Mouse (Mus musculus) lung, embryonic 15.5 days (tissue): ENCODE results near the gene Surf4. TPM values are rescaled to one million over a fixed set of nuclear protein-coding genes. Genes with fewer than 3 reads are reported as not detected.

ENCODE experiments used
- ATAC-seq: fragments of 200-750 bp; cut with Nextera tagmentation; 2 replicates; pipeline ENCODE4 v1.8.0; 2017; ENCODE audit warnings: moderate number of reproducible peaks, borderline replicate concordance; ENCODE audit not compliant: low FRiP score, low TSS enrichment; ENCODE audit errors: extremely low read depth
- H3K27ac ChIP-seq: fragments of 300-500 bp; sonication (generic); 2 replicates; pipeline ENCODE4 v1.5.1; 2015; ENCODE audit warnings: moderate library complexity, mild to moderate bottlenecking, inconsistent platforms
- H3K27me3 ChIP-seq: fragments of 300-500 bp; sonication (generic); 2 replicates; pipeline ENCODE4 v1.6.1; 2015; ENCODE audit warnings: inconsistent platforms
- H3K36me3 ChIP-seq: fragments of 300-500 bp; sonication (generic); 2 replicates; pipeline ENCODE4 v1.6.1; 2015; ENCODE audit warnings: inconsistent platforms
- H3K4me1 ChIP-seq: fragments of 300-500 bp; sonication (generic); 2 replicates; pipeline ENCODE4 v1.6.1; 2015; ENCODE audit warnings: inconsistent platforms
- H3K4me2 ChIP-seq: fragments of 300-500 bp; sonication (generic); 2 replicates; pipeline ENCODE4 v1.6.1; 2015; ENCODE audit warnings: inconsistent platforms, mild to moderate bottlenecking, moderate library complexity
- H3K4me3 ChIP-seq: fragments of 300-500 bp; sonication (generic); 2 replicates; pipeline ENCODE4 v1.5.1; 2015; ENCODE audit warnings: mild to moderate bottlenecking, inconsistent platforms
- H3K9ac ChIP-seq: fragments of 300-500 bp; sonication (generic); 2 replicates; pipeline ENCODE4 v1.6.1; 2015; ENCODE audit warnings: inconsistent platforms
- H3K9me3 ChIP-seq: fragments of 300-500 bp; sonication (generic); 2 replicates; pipeline ENCODE4 v1.6.1; 2016; ENCODE audit warnings: inconsistent platforms
- WGBS: fragments of 180-500 bp; shearing (Covaris S2); methylation state at CpG from one replicate; pipeline ENCODE4 v1.1.7; 2015; 5-methylcytosine and 5-hydroxymethylcytosine counted together
- polyA plus RNA-seq: library from polyadenylated mRNA; unstranded; fragments of >200 nt; fragmentation: Nextera tagmentation; extraction: Ambion mirVana; gene quantifications from 2 replicates; pipeline ENCODE4 v1.2.1, GENCODE M21; 2015

The Surf4 gene
- polyA plus RNA-seq, 1 experiment from 2014 or later = 225 TPM

DNA sequence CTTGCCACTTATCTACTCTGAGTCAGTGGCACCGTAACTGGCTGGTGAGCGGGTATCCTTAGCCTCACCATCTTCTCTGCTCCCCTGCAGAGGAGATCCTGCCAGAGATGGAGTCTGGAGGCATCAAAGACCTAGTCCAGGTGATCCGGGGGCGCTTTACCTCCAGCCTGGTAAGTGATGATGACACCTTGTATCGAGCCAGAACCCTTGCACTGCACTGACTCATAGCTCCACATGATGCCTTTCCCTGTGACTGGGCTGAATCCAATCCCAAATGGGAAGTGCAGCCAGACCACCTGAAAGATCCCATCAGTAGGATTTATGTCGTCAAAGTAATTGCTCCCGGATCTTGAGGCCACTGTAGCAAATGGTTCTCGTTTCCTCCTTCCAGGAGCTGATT lies 19.1 kb upstream of the Surf4 start:
- 90% methylated on average over 8 of the region's 8 CpGs for WGBS
- Histone ChIP-seq H3K4me1 (no peaks in the 10 kb centered on the region), H3K4me2 (no peak overlapping the region), H3K9ac (no peak overlapping the region), H3K9me3 (no peaks in the 10 kb centered on the region), H3K27me3 (no peaks in the 10 kb centered on the region), H3K27ac (no peak overlapping the region), H3K36me3 (peaks cover 61% of the 10 kb centered on the region), H3K4me3 (no peak overlapping the region)
- ATAC-seq = no peak

DNA sequence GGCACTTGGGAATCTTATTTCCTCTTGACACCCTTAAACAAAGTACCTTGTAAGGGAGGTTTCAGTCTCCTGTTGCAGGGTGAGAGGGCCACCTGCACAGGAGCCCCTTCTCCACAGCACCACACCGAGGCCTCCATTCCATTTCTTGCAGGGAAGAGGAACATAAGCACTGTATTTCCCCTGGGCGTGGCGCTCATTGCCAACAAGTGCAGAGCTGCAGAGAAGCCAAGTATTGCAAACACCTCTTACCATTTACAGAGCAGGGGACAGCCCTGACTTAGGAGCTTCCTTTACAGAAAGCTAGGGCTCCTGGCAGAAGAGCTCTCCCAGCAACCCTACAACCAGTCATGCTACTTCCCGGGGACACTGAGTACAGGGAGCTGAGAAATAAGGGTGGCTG lies 18.5 kb upstream of the Surf4 start:
- 91% methylated on average over 4 of the region's 4 CpGs for WGBS
- no peak overlapping the region for H3K4me2 ChIP-seq
- no peaks in the 10 kb centered on the region for H3K9me3 ChIP-seq
- no peak overlapping the region for H3K27ac ChIP-seq
- H3K27me3 ChIP-seq = no peaks in the 10 kb centered on the region
- no peak overlapping the region for H3K4me3 ChIP-seq
- peaks cover 57% of the 10 kb centered on the region for H3K36me3 ChIP-seq
- no peak for ATAC-seq
- H3K4me1 ChIP-seq = no peaks in the 10 kb centered on the region
- no peak overlapping the region for H3K9ac ChIP-seq

DNA sequence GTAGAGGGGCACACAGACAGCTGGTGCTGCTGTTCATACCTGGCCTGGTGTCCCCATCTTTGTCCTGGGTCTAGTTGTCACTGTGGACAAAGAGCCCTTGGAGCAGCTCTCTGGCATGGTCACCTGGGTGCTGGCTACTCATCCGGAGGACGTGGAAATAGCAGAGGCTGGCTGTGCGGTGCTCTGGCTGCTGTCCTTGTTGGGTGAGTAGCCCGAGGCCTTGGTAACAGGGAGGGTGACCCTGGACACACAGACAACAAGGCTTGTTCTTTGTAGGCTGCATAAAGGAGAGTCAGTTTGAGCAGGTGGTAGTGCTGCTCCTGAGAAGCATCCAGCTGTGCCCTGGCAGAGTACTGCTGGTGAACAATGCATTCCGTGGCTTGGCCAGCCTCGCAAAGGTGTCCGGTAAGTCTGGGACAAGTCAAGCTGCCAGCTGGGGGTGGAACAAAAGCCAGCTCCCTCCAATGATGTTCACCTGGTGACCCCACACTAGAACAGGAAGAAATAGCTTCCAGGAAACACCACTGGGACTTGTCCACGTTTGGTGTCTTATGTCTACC lies 17.7 kb upstream of the Surf4 start:
- peaks cover 49% of the 10 kb centered on the region for H3K36me3 ChIP-seq
- H3K4me1 ChIP-seq = no peaks in the 10 kb centered on the region
- WGBS = 88% methylated on average over 8 of the region's 8 CpGs
- H3K27ac ChIP-seq = no peak overlapping the region
- no peaks in the 10 kb centered on the region for H3K9me3 ChIP-seq
- ATAC-seq = no peak
- no peak overlapping the region for H3K9ac ChIP-seq
- no peak overlapping the region for H3K4me2 ChIP-seq
- H3K4me3 ChIP-seq = no peak overlapping the region
- H3K27me3 ChIP-seq = no peaks in the 10 kb centered on the region

DNA sequence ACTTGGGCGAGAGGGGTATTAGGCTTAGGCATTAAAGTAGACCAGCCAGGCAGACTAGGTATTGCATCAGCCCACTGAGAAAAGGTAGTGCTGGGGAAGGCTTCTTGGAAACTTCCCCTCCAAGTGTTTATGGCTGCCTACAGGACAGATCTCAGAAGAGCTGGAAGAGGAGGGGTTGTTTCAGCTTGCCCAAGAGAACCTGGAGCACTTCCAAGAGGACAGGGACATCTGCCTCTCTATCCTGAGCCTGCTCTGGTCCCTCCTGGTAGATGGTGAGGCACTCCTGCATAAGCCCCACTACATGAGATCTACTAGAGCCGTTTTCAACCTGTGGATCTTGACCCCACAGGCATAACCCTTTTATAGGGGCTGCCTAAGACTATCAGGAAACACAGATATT lies 16.7 kb upstream of the Surf4 start:
- Histone ChIP-seq H3K4me1 (no peaks in the 10 kb centered on the region), H3K9ac (no peak overlapping the region), H3K4me2 (no peak overlapping the region), H3K4me3 (no peak overlapping the region), H3K27ac (no peak overlapping the region), H3K36me3 (peaks cover 39% of the 10 kb centered on the region), H3K9me3 (no peaks in the 10 kb centered on the region), H3K27me3 (no peaks in the 10 kb centered on the region)
- 79% methylated on average over 2 of the region's 2 CpGs for WGBS
- no peak for ATAC-seq

DNA sequence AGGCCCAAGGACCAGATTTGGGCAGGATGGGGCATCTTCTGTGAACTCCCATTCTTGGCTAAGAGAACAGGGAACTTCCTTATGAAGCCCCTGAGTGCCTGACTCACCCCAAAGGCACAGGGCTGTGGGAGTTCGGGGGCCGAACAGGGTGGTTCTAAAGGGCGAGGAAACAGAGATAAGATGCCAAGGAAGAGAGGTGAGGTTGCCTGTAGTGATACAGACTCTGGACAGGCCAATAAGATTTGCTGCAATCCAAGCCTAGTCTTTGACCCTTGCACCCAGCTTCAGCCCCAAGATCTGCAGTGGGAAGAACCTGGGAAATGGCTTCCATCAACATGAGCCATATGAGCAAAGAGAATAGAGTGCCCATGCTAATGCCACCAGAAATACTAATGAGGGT lies 9.5 kb upstream of the Surf4 start:
- Histone ChIP-seq H3K9me3 (no peaks in the 10 kb centered on the region), H3K9ac (no peak overlapping the region), H3K27ac (no peak overlapping the region), H3K4me3 (no peak overlapping the region), H3K27me3 (no peaks in the 10 kb centered on the region), H3K4me1 (no peaks in the 10 kb centered on the region), H3K4me2 (no peak overlapping the region), H3K36me3 (0 out of 2 replicates have a peak, but pooled peaks cover 4% of the 10 kb centered on the region)
- WGBS = 72% methylated on average over 3 of the region's 3 CpGs
- no peak for ATAC-seq

DNA sequence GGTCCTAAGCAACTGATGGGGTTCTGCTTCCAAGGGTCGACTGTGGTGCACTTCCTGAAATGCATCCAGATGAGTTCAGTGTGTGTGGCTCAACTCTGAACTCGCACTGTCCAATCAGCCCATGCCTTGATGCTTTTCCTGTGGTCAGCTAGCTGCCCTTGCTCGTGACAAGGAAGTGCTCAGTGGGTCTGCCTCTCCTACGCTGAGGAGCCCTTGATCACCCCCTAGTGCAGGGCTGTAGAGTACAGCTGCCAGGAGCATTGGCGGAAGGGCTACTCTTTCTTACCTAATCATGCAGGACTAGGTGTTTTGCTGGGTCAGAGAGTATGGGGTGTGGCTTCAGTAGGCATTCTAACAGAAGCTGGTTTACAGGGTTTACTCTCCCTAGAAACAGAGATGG lies 7.8 kb upstream of the Surf4 start:
- ATAC-seq = no peak
- WGBS = 36% methylated on average over 5 of the region's 5 CpGs
- no peaks in the 10 kb centered on the region for H3K4me1 ChIP-seq
- no peaks in the 10 kb centered on the region for H3K27me3 ChIP-seq
- H3K27ac ChIP-seq = no peak overlapping the region
- no peaks in the 10 kb centered on the region for H3K36me3 ChIP-seq
- no peak overlapping the region for H3K9ac ChIP-seq
- no peak overlapping the region for H3K4me3 ChIP-seq
- H3K4me2 ChIP-seq = no peak overlapping the region
- H3K9me3 ChIP-seq = no peaks in the 10 kb centered on the region

DNA sequence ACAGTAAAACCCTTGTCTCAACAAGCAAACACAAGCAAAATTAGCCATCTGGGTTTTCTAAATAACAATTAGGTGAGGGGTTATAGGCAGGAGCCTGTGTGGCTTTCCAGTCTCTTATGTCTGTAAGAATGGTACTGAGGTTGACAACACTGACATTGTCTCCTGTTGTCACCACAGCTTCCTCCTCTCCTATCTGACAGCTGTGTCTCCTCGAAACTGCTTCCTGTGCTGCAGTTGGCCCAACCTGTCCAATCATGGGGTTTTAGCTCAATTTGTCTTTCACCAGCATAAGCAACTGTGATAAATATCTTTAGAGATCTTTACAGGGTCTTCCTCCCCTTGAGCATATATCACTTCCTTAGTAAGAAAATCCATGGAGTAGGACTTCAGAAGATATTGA lies 2.7 kb upstream of the Surf4 start:
- peaks cover 11% of the 10 kb centered on the region for H3K4me1 ChIP-seq
- ATAC-seq = no peak
- no peak overlapping the region for H3K9ac ChIP-seq
- H3K27ac ChIP-seq = no peak overlapping the region
- H3K36me3 ChIP-seq = no peaks in the 10 kb centered on the region
- 57% methylated on average over 1 of the region's 1 CpGs for WGBS
- no peaks in the 10 kb centered on the region for H3K27me3 ChIP-seq
- H3K4me3 ChIP-seq = no peak overlapping the region
- H3K9me3 ChIP-seq = no peaks in the 10 kb centered on the region
- no peak overlapping the region for H3K4me2 ChIP-seq

DNA sequence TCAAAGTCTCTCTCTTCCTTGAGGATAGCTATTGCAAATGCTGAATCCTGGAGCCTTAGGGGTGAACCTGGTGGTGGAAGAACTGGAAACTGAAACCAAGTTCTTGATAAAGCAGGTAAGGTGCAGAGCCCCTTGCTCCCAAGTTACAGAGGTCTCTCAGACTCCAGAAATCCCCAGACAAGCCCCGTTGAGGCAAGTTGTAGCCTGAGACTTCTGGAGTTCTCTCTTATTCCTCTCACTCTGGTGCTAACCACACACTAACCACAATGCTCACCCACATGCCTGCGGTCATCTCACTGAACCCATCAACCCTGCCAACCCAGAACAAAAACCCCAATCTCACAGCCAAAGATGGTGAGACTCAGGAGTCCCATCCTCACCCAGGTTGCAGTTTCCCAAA lies 1.6 kb upstream of the Surf4 start:
- peaks cover 8% of the 10 kb centered on the region; the same call in 1 of the 2 replicates for H3K36me3 ChIP-seq
- 98% methylated on average over 2 of the region's 2 CpGs for WGBS

DNA sequence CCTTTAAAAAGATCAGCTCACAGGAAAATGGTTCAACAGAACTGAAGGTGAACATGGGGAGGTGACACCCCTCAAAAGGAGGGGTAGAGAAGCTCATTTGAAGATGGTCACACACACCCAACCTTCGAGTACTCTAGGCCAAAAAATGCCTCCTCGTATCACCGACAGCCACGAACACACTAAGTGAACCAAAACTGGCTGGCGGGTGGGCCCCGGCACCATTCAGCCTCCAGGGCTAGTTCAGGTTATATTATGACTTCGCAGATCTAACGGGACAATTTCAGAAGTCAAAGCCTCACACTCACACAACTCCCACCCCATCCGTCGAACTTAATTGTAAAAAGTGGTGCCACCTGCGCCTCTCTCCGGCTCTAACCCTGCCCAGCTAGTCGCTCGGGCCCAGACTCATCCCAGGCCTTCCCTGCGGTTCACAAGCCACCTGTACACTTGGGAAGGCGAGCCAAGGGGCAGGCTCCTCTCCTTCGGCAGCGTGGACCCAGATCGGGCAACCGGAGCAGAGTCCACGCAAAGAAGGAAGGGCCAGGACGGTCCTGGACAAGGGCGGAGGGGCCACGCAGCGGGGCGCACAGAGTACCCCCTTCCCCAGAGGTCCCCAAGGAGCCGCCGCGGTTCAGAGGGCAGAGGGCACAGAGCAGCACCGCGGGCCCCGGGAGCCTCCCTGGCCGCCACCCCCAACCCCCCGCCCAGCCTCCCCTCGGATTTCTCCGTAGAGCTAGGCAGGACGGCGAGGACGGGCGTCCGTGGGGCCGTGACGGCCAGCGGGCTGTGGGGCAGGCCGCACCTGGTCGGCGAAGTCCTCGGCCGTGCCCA lies 1.0 kb downstream of the Surf4 start:
- H3K9ac ChIP-seq = peak overlapping the region; percentile 95
- under 1% methylated on average over 49 of the region's 49 CpGs for WGBS
- H3K36me3 ChIP-seq = peaks cover 29% of the 10 kb centered on the region
- peaks cover 21% of the 10 kb centered on the region for H3K4me1 ChIP-seq
- H3K4me3 ChIP-seq = peak overlapping the region; percentile 95
- peak; percentile 49 for ATAC-seq
- H3K9me3 ChIP-seq = no peaks in the 10 kb centered on the region
- H3K27me3 ChIP-seq = no peaks in the 10 kb centered on the region
- peak overlapping the region; percentile 64 for H3K4me2 ChIP-seq
- peak overlapping the region; percentile 90 for H3K27ac ChIP-seq

More for the DNA sequence above, 1.6 kb upstream of the Surf4 start:
- Histone ChIP-seq H3K27me3 (no peaks in the 10 kb centered on the region), H3K4me2 (no peak overlapping the region), H3K4me1 (peaks cover 21% of the 10 kb centered on the region), H3K27ac (no peak overlapping the region), H3K9ac (no peak overlapping the region), H3K9me3 (no peaks in the 10 kb centered on the region), H3K4me3 (no peak overlapping the region)
- no peak for ATAC-seq

DNA sequence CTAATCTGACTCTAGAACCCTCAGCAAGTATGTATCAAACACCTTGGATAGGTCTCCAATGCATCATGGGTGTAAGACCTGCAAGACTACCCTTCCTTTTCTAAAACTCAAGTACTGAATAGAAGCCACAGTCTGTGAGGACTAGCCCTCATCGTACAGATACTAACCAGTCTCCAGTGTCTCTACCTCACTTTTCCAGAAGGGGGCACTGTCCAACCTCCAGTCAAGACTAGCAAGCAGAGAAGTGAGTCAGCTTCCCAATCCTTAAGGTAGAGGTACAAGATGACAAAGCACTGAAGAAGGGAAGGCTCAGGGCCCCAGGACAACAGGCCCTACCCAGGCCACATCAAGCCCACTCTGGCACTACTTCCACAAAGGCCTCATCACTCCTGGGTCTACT lies 3.3 kb downstream of the Surf4 start:
- H3K9ac ChIP-seq = no peak overlapping the region
- peaks cover 51% of the 10 kb centered on the region for H3K36me3 ChIP-seq
- 34% methylated on average over 1 of the region's 1 CpGs for WGBS
- no peak overlapping the region for H3K4me2 ChIP-seq
- no peaks in the 10 kb centered on the region for H3K9me3 ChIP-seq
- no peak overlapping the region for H3K27ac ChIP-seq
- H3K27me3 ChIP-seq = no peaks in the 10 kb centered on the region
- H3K4me1 ChIP-seq = peaks cover 21% of the 10 kb centered on the region
- ATAC-seq = no peak
- H3K4me3 ChIP-seq = no peak overlapping the region

DNA sequence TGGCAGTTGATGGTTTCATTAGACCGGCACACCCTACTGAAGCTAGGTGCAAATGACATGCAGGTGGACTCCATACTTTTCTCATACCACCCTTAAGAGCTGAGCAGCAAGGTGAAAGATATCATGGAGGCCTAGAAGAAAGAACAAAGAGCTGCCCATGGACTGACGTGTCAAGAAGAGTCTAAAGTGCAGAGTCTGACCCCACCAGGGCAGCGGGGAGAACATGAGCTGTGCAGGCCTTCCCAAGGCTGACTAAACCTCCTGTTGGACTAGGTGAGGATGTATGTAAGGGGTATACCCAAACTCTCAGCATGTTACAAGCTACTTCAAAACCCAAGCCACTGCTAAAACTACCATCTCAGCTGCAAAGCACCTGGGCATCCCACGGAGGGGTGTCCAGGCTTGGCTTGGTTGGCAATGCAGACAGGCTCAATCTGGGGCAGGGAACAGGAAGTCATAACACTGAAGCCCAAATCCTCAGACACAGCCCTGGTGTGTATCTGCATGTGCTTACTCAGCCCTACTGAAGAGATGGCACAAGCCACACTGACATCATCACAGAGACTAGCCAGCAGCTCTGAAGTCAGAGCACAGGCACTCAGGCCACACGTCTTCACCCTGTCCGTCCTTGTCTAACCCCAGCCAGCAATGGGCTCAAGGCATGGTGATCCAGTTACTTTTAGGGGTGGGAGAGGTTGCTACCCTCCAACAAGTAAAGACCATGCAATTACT lies 5.8 kb downstream of the Surf4 start:
- peaks cover 18% of the 10 kb centered on the region for H3K4me1 ChIP-seq
- no peaks in the 10 kb centered on the region for H3K27me3 ChIP-seq
- WGBS = 83% methylated on average over 6 of the region's 6 CpGs
- H3K4me3 ChIP-seq = no peak overlapping the region
- H3K36me3 ChIP-seq = peaks cover 75% of the 10 kb centered on the region
- no peak overlapping the region for H3K27ac ChIP-seq
- ATAC-seq = no peak
- H3K9ac ChIP-seq = no peak overlapping the region
- no peaks in the 10 kb centered on the region for H3K9me3 ChIP-seq
- H3K4me2 ChIP-seq = no peak overlapping the region

DNA sequence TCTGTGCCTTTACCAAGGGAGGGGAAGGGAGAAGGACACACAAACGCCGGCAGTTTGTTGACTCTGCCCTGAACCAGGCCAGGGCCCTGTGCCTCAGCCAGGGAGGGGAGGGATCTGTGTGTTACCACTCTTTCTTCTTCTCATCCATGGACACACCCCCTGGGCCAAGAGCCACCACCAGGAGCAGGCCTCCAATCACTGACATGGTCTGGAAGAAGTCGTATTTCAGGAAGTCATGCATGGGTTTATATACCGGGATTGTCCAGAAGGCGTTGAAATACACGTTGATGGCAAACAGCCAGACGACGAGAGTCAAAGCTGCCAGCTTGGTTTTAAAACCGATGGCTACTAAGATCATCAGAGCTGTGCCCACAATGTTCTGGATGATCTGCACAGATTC lies 11.9 kb downstream of the Surf4 start:
- H3K4me1 ChIP-seq = peaks cover 14% of the 10 kb centered on the region
- H3K9ac ChIP-seq = no peak overlapping the region
- H3K4me2 ChIP-seq = no peak overlapping the region
- H3K27ac ChIP-seq = no peak overlapping the region
- H3K4me3 ChIP-seq = no peak overlapping the region
- no peak for ATAC-seq
- H3K36me3 ChIP-seq = peaks cover 88% of the 10 kb centered on the region
- H3K27me3 ChIP-seq = no peaks in the 10 kb centered on the region
- no peaks in the 10 kb centered on the region for H3K9me3 ChIP-seq
- 47% methylated on average over 9 of the region's 9 CpGs for WGBS
